Mouse (Mus musculus) urinary bladder, postnatal 14 days (tissue): ENCODE results near the gene Nsg1.

Experiments
- DNase-seq: peaks from one replicate; pipeline ENCODE4 v3.0.0; 2021; ENCODE audit warnings: low spot score

Nsg1 gene

DNA sequence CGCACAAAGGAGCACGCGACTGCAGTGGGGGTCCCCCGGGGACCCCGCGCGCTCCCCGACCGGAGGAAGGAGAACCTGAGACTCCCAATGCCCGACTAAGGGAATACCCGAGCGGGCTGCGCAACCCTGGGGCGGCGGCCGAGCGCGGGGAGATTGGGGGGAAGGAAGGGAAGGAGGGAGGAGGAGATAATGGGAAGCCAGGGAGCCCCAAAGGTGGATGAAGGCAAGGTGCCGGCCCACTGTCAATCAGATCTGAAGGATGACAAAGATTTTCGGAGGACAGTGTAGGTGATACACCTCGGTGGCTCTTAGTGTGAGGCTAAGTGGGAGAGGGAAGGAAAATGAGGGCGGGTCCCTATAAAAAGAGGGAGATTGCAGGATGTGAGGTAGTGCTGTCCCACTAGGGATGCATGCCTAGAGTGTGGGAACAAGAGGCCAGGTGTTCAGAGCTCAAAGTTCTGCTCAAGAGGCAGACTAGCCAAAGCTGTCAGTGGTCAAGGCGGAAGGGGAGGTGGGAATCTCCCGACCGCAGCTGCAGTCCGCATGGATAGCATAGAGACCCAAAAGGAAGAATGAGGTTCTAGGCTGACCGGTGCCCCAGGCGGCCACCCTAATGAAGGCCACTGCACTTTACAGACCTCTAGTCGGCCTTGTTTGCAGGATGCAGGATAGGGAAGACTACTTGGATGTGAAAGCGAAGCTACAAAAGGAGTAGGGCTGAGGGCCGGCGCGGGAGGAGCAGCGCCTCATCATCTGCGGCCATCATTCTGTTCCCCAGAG is at the start of gene Nsg1:
TSS of gene Nsg1 (minus strand) at position 274 of the 780 bp plus-strand sequence.
- no peak for DNase-seq

- no peak for DNase-seq
Measured at GRCm38 (mm10) chr5:38208985-38209384, 49.3 kb upstream of the Nsg1 start.

DNA sequence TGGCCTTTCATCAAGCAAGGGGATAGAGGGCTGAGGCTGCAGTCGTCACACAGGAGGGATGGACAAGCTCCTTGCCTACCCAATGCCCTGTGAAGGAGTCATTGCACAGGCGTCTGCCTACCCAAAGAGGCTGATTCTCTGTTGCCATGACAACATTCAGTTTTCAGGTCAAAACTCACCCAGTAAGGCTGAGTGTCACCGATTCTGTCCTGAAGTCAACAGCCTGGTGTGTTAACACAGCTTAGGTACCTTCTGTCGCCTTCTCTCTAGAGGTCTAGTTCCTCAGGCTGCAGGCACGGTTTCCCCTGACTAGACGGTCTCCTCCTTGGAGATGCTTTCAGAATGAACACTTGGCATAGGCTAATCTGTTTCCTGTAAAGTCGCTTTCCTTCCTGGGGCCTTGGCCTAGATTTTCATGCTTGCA is 45.6 kb upstream of the Nsg1 start:
- no peak for DNase-seq

DNA sequence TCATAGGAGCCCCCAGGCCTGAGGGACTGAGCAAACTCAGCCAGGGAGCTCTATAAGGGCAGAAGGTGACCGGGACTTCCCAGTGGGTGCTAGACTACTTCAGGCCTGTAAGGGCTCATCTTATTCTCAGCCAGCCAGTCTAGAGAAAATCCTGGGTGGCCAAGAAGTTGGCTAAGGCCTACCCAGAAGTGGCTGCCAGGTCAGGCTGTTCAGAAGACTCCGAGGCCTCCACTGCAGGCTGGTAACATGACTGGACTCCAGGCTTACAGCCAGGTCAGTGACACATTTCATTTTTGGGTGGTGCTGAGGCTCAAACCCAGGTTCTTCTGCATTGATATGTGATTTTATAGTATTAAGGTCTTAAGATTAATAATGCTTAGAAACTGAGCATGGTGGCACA is 40.0 kb upstream of the Nsg1 start:
- DNase-seq = no peak

DNA sequence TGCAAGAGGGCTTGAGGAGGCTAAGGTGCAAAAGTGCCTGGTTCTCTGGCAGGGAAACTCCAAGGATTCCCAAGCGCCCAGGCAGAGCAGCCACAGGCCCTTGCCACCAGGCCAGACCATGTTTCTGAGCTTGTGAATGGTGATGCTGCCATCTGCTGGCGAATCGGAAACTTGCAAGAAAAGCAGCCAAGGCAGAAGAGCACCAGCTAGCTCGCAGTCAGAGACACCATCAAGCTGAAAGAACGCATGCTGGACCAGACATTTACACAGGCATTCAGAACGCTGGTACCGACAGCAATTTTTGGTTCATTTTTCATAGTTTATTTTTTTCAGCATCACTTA is 37.7 kb upstream of the Nsg1 start:
- DNase-seq = peak; percentile 80

DNA sequence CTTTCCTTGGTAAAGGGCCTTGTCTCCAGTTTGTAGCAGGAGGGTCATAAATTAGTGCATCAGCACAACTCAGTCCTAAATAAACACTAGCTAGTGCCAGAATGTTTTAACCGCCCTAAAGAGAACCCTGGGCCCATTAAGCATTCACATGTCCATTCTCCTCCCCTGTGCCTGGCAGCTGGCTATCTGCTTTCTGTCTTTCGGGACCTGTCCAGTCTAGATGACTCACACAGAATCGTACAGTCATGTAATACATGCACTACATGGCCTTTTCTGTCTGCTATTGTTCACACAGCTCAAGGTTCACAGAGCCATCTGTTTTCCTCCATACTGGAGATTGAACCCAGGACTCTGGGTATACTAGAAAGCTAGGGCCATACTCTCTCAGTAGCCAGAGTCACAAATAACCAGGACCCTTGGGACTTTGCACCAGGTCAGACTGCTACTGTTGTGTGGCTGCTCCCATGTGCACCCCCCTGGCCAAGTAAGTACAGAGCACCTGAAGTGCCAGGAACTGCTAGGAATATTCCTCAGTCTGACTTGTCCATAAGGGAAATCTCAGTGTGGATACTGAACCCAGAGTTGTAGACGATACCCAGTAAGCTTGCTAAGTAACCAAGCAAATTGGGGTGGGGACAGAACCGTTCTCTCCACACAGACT is 37.2 kb upstream of the Nsg1 start:
- DNase-seq = no peak

- no peak for DNase-seq
Measured at GRCm38 (mm10) chr5:38195941-38196340, 36.2 kb upstream of the Nsg1 start.

- no peak for DNase-seq
Measured at GRCm38 (mm10) chr5:38194946-38195345, 35.2 kb upstream of the Nsg1 start.

DNA sequence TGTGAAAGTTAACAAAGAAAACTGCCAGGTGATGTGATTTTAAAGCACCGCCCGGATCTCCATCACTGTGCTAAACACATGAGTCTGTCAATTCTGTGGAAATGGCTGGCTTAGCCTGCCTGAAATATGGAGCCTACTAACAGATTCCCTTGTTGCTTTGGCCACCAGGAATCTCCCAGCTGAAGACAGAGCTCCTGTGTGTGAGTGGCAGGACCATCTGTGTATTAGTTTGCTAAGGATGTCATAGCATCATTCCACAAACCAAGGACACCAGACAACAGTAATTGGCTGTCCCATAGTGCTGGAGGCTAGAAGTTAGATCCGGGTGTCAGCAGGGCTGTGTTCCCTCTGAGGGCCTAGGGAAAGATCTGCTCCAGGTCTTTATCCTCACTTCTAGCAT is 31.2 kb upstream of the Nsg1 start:
- no peak for DNase-seq

DNA sequence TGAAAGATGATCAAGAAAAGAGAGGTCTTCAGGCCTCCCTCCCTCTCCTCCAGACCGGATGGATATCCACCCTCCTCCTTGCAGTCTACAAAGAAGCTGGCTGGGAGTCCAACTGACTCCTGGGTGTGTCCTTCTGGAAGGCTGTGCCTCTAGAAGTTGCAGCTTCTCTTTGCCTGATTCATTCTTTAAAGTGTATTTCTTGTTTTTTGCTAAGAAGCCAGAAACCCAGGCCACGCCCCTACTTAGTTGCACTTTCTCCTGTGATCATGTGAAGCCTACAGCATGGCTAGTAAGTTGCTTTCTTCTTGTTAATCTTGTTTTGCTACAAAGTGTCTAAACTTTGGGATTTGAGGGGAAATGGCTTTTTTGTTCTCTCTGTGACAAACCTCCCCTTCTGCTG is 27.3 kb upstream of the Nsg1 start:
- DNase-seq = no peak

DNA sequence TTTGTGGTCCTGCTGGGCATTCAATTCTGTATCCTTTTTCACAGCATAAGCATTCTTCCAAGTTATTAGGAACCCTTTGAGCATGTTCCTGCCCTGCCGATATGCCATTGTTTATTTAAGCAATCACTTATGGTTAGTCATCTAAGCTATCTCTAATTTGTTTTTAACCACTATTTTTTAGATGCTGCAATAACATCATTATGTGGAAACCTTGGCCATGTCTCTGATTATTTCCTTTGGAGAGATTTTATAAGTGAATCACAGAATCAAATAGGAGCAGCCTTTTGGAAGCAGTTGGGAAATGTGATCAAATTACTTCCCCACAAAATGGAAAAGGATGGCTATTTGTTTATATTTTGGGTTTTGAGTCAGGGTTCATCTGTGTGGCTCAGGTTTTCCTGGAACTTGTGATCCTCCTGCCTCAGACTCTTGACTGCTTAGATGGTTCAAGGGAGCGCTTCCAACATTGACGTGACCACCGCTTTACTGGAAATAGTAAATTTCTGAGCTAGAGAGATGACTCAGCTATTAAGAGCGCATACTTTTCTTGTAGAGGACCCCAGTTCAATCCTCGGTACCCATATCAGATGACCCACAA is 25.1 kb upstream of the Nsg1 start:
- no peak for DNase-seq

DNA sequence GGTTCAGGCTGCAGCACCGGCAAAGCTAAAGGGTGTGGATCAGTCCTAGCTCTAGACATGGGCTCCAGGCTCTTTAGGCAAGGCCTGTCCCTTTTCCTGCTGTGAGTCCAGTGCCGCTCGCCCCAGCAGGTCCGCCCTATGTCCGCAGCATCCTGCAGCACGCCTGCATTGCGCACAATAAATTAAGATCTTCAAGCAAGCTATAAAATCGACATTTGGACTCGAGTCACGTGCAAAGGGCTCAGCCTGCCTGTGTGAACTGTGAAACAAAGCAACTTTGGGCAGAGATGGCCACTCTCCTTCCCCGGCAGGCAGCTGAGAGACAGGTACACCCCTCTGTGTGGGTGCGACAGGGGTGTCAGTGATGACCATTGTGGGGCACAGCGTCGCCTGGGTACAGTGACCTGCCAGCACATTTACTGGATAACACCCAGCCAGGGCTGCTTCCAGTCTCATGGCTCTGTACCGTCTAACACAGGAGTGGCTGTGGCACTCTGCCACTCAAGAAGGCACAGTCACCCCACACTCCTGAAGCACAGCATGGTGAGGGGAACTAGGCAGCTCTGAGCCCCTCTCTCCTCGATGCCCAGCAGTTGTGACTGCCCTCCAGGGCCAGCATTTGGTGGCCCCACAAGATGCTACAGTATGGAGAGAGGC is 14.7 kb upstream of the Nsg1 start:
- no peak for DNase-seq

DNA sequence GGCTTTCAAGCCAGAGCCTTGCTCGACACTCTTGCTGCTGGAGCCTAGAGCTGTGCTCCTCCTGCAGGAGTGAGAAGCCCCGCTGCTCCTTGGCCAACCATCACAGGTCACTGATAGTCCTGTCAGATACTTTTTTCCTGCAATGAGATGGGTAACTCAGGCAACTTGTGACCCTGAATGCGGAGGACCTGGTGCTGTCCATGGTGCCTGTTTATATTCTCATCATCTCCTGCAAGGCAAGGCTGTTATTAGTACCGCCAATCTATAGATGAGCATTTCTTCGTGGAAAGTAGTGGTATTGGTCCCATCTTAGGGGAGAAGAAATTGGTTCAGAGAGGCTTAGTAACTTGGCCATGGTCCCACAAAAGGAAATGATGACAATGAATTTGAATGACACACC is 14.1 kb upstream of the Nsg1 start:
- DNase-seq = no peak

DNA sequence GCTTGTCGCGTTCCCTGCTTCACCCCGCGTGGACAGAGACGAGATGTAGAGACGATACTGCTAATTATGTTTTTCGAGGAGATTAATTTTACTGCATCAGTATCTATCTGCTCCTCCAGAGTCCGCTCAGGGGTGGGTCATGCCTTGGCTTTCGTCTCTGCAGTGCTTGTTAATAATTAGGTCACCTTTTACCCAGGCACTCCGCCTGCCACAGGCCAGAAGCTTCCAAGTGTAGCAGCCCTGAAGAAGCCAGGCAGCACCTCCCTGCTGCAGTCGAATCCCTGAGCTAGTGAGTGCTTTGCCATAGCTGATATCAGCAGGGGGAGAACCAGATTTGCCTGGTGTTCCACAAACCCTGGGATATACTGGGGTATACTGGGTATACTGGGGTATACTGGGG is 8.8 kb upstream of the Nsg1 start:
- no peak for DNase-seq

- DNase-seq = peak; percentile 32
Measured at GRCm38 (mm10) chr5:38158947-38159633, 617 bp downstream of the Nsg1 start.

GRCm38 (mm10) chr5:38158501-38158946 is 1.2 kb downstream of the Nsg1 start:
- DNase-seq = no peak

DNA sequence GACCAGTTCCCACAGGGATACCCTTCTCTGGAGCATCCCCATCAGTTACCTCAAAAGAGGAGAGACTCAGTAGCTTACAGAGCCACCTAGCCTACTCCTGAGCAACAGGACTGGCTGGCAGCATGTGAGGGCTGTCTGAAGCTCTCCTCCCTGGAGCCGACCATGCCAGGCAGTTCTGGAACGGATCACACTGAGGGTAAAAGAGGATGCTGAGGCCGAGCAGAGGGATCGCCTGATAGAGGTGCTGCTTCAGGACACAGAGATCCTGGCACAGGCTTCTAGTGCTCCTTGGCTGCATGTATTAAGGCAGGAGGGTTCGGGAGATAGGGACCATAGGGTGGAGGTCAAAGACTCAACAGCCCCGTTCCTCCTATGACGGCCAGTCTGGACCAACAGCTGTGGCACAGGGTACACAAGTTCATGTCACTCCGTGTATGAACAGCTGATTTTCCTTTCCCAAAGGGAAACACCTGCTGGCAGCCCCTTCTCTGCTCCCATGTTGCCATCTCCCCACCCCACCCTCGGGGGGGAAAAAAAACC is 2.2 kb downstream of the Nsg1 start:
- no peak for DNase-seq

DNA sequence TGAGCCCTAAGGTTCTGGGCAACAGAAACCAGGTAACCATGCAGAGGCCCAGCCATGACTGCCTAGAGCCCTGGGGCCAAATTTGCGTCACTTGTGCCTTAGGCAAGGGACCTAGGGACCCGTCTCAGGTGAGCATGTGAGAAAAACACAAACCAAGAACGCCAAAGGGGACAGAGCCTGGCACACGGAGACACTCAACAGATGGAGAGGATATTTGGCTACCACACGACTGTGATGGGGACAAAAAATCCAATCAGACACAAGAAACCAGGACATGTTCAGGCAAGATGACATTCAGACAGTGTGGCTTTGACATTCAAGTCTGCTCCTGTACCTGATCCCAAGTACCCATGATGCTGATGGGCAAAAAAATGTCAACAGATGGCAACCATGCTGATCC is 6.1 kb downstream of the Nsg1 start:
- DNase-seq = no peak

- DNase-seq = no peak
Measured at GRCm38 (mm10) chr5:38152201-38153108, 7.3 kb downstream of the Nsg1 start.

GRCm38 (mm10) chr5:38151264-38151663 is 8.4 kb downstream of the Nsg1 start:
- DNase-seq = no peak

DNA sequence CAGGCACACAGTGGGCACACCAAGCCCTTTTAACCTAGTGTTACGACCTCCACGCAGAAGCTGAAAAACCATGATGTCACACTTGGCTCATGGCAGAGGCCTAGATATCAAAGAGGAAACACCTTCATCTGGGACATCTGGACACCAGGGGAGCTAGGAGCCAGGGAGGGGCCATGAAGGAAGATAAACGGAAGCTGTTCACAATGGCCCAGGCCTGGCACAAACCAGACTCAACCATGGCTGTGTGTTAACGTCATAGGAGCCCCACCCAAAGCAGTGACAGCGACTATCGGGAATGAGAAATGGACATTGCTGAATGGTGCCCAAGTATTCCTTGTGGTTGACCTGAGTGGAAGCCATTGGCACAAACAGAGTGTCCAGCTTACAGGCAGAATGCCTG is 13.2 kb downstream of the Nsg1 start:
- no peak for DNase-seq
